Mouse (Mus musculus) skeletal muscle tissue, adult 2 months (tissue): ENCODE measurements at regions not wholly inside any gene's neighbourhood (a gene's known extent, or its start where the extent isn't known, plus 50 kb on each side); places are given as distances from the start of the nearest gene placed in this dataset.
A peak's percentile ranks its signal among the peaks of the same experiment; 100 is the strongest.
"Not testable (repeated sequence)": the region's sequence is repeated elsewhere in the genome, so short reads cannot be mapped to it uniquely, and the experiment has no call there.

Experiments used
- DNase-seq: peaks from one replicate; pipeline ENCODE4 v3.0.0-alpha.2; 2012; ENCODE audit warnings: low read depth, low spot score

DNA sequence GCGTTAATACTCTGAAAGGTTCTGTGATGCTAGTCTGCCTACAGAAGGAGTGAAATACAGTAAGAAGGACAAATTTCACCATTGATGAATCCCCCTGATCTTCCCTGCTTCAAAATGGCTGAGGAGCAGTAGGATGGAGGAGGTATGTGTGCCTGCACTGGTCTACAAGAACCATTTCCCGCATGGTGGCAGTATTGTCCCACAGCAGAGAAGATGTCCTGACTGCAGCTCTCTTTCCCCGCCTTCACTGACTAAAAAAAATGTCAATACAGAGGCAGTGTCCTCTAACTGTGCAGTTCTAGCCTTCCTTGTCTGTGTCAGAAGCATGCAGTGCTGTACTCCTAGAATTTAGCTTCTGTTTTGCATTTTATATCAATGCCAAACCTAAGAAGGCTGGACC is 174.6 kb upstream of the Olfr1324 start:
- not testable (repeated sequence) for DNase-seq

DNA sequence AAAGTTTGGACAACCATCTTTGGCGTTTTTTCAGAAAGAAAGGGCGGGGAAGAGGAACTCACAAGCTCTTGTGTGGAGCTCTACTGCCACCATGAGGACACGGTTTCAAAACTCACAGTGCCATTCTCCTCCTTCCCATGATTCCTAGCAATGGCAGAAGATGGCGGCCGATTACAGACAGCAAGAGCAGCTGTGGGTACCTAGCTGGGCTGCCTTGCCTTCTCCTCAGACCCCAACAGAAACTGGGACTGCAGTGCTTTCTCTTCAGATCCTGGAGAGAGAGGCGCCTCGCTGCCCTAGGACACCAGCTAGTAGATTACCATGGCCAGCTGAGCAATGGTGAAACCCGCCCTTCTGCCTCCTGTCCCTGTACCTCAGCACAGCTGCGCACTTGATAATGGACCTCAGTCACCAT is 174.2 kb upstream of the Olfr1324 start:
- not testable (repeated sequence) for DNase-seq

DNA sequence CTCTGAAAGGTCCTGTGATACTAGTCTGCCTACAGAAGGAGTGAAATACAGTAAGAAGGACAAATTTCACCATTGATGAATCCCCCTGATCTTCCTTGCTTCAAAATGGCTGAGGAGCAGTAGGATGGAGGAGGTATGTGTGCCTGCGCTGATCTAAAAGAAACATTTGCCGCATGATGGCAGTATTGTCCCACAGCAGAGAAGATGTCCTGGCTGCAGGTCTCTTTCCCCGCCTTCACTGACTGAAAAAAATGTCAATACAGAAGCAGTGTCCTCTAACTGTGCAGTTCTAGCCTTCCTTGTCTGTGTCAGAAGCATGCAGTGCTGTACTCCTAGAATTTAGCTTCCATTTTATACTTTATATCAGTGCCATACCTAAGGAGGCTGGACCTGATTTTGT is 172.0 kb upstream of the Olfr1324 start:
- DNase-seq: not testable (repeated sequence)

DNA sequence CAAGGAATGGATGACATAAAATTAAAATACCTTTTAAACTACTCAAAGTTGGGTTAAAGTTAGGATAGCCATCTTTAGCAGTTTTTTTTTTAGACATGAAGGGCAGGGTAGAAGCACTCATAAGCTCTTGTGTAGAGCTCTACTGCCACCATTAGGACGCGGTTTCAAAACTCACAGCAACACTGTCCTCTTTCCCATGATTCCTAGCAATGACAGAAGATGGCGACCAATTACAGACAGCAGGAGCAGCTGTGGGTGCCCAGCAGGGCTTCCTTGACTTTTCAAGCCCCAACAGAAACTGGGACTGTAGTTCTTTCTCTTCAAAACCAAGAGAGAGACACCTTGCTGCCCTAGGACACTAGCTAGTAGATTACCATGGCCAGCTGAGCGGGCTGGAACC is 171.5 kb upstream of the Olfr1324 start:
- DNase-seq: no peak

DNA sequence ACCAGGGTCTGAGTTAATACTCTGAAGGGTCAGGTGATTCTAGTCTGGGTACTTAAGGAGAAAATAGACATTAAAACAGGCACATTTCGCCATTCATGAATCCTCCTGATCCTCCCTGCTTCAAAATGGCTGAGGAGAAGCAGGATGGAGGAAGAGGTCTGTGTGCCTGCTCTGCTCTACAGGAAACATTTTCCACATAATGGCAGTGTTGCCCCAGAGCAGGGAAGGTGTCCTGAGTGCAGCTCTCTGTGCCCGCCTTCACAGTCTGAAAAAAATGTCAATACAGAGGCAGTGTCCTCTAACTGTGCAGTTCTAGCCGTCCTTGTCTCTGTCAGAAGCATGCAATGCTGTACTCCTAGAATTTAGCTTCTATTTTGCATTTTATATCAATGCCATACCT is 169.3 kb upstream of the Olfr1324 start:
- not testable (repeated sequence) for DNase-seq

DNA sequence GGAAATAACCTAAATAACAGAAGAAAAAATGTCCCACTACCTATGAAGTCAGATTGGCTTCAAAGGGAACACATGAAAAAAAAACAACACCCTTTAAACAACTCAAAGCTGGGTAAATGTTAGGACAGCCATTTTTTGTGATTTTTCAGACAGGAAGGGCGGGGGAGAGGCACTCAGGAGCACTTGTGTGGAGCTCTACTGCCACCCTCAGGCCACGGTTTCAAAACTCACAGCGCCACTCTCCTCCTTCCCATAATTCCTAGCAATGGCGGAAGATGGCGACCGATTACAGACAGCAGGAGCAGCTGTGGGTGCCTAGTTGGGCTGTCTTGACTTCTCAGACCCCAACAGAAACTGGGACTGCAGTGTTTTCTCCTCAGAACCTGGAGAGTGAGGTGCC is 168.8 kb upstream of the Olfr1324 start:
- DNase-seq: no peak

DNA sequence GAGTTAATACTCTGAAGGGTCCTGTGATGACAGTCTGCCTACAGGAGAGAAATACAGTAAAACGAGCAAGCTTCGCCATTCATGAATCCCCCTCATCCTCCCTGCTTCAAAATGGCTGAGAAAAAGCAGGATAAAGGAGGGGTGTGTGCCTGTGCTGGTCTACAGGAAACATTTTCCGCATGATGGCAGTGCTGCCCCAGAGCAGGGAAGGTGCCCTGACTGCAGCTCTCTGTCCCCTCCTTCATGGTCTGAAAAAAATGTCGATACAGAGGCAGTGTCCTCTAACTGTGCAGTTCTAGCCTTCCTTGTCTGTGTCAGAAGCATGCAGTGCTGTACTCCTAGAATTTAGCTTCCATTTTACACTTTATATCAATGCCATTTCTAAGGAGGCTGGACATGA is 166.7 kb upstream of the Olfr1324 start:
- not testable (repeated sequence) for DNase-seq

DNA sequence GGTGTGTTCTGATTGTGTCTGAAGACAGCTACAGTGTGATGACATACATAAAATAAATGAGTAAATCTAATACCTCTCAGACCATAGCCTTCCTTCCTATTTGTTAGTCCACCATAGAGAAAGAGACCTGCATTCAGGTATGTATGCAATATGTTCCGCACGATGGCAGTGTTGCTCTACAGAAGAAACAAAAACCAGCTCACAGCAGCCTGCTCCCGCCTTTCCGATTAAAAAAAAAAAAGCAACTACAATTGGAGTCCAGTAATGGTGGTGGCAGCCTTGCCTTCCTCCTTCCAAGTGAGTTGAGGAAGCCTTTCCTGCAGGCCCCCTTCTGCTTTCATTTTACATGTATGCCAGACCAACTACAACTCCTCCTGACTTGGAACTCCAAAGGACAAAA is 163.2 kb upstream of the Olfr1324 start:
- DNase-seq: no peak

DNA sequence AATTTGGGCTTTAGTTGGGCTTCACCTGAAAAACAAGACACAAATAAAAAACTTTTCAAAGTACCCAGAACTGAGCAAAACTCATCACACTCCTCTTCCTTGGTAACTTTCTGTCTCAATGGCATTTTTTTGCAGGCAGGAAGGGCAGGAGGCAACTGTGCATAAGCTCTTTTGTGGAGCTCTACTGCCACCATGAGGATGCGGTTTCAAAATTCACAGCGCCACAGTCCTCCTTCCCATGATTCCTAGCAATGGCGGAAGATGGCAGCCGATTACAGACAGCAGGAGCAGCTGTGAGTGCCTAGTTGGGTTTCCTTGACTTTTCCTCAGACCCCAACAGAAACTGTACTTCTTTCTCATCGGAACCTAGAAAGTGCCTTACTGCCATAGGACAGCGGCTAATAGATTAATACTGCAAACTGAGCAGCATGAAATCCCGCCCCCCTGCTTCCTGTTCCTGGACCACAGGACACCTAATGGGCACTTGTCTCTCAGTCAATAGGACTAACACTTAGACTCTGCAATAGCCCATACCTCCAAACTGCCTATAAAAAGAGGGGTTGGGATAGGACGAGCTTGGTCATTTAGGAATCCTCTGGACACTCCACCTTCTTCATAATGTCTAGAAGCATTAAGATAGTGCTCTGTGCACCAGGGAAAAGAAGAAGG is 162.5 kb upstream of the Olfr1324 start:
- DNase-seq: no peak

DNA sequence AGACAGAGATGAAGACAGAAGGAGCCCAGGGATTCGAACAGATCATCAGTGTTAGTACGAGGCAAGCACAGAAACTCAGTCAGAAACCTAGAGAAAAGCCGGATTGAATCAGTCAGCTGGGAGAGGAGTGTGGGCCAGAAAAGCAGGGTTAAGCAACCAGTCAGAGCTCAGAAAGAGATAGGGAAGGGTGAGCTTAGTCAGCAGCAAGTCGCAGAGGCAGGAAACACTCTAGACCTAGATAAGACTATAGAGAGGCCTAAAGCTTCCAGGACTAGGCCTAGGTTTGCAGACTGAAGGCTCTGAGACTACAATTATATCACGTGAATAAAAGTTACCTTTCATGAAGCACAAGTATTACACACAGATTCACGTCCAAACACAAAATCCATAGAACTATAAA is 160.6 kb upstream of the Olfr1324 start:
- DNase-seq: no peak

DNA sequence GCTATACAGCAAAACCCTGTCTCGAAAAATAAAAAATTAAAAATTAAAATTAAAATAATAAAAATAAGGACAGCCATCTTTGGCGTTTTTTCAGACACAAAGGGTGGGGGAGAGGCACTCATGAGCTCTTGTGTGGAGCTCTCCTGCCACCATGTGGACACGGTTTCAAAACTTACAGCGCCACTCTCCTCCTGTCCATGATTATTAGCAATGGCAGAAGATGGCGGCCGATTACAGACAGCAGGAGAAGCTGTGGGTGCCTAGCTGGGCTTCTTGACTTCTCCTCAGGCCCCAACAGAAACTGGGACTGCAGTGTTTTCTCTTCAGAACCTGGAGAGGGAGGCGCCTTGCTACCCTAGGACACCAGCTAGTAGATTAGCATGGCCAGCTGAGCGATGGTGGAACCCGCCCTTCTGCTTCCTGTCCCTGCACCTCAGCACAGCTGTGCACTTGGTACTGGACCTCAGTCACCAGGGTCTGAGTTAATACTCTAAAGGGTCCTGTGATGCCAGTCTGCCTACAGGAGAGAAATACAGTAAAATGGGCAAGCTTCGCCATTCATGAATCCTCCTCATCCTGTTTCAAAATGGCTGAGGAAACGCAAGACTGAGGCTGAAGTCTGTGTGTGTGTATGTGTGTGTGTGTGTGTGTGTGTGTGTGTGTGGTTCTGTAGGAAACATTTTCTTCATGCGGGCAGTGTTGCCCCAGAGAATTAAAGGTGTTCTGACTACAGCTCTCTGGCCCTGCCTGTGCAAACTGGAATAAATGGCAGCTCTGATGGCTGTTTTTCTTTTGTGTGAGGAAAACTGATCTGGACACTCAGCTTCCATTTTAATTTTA is 155.7 kb upstream of the Olfr1324 start:
- DNase-seq: no peak

DNA sequence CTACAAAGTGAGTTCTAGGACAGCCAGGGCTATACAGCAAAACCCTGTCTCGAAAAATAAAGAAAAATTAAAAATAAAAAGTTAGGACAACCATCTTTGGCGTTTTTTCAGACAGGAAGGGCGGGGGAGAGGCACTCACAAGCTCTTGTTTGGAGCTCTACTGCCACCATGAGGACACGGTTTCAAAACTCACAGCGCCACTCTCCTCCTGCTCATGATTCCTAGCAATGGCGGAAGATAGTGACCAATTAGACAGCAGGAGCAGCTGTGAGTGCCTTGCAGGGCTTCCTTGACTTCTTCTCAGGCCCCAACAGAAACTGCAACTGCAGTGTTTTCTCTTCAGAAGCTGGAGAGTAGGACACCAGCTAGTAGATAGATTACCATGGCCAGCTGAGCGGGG is 151.9 kb upstream of the Olfr1324 start:
- DNase-seq: no peak

DNA sequence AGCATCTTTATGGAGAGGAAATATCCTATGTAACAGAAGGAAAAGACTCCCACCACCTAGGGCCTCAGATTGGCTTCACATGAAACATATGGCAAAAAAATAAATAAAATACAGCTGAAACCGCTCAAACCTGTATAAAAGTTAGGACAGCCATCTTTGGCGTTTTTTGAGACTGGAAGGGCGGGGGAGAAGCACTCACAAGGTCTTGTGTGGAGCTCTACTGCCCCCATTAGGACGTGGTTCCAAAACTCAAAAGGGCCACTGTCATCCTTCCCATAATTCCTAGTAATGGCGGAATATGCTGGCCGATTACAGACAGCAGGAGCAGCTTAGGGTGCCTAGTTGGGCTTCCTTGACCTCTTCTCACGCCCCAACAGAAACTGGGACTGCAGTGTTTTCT is 148.5 kb upstream of the Olfr1324 start:
- no peak for DNase-seq

DNA sequence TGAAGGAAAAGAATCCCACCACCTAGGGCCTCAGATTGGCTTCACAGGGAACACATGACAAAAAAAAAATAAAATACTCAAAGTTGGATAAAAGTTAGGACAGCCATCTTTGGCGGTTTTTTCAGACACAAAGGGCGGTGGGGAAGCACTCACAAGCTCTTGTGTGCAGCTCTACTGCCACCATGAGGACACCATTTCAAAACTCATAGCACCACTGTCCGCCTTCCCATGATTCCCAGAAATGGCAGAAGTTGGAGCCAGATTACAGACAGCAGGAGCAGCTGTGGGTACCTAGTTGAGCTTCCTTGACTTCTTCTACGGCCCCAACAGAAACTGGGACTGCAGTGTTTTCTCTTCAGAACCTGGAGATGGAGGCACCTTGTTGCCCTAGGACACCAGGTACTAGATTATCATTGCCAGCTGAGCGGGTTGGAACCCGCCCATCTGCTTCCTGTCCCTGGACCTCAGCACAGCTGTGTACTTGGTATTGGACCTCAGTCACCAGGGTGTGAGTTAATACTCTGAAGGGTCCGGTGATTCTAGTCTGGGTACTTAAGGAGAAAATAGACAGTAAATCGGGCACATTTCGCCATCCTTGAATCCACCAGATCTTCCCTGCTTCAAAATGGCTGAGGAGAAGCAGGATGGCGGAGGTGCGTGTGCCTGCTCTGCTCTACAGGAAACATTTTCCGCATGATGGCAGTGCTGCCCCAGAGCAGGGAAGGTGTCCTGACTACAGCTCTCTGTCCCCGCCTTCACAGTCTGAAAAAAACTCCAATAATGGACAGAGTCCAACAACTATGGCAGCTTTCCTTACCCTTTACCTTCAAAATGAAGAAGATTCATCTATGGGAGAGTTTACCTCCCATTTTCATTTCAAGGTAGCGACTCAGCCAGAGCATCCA is 144.1 kb upstream of the Olfr1324 start:
- DNase-seq: not testable (repeated sequence)

DNA sequence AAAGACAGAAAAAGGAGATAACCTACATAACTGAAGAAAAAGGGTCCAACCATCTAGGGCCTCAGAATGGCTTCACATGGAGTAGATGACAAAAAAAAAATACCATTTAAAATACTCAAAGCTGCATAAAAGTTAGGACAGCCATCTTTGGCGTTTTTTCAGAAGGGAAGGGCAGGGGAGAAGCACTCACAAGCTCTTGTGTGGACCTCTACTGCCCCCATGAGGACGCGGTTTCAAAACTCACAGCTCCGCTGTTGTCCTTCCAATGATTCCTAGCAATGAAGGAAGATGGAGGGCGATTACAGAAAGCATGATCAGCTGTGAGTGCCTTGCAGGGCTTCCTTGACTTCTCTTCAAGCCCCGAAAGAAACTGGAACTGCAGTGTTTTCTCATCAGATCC is 140.8 kb upstream of the Olfr1324 start:
- no peak for DNase-seq

DNA sequence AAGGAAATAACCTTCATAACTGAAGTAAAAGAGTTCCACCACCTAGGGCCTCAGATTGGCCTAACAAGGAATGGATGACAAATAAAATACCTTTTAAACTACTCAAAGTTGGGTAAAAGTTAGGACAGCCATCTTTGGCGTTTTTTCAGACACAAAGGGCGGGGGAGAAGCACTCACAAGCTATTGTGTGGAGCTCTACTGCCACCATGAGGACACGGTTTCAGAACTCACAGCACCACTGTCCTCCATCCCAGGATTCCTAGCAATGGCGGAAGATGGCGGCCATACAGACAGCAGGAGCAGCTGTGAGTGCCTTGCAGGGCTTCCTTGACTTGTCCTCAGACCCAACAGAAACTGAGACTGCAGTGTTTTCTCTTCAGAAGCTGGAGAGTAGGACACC is 138.0 kb upstream of the Olfr1324 start:
- DNase-seq: no peak

DNA sequence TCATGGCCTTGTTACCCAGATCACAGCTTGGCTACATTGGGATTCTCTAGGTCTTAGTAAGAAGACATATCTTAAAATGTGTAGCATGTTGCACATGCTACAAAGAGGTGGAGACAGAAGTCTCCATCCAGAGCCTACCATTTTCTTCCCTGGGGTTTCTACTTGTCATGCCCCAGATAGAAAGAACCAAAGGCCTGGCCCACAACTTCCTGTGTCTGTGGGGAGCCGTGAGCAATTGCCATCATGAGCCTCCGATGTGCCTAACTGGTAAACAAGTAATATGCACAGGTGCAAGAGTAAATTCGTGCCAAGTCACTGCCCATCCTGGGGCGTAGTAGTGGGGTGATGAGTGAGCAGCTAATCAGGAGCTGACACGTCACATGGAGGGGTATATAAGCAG is 136.7 kb upstream of the Olfr1324 start:
- DNase-seq: not testable (repeated sequence)

DNA sequence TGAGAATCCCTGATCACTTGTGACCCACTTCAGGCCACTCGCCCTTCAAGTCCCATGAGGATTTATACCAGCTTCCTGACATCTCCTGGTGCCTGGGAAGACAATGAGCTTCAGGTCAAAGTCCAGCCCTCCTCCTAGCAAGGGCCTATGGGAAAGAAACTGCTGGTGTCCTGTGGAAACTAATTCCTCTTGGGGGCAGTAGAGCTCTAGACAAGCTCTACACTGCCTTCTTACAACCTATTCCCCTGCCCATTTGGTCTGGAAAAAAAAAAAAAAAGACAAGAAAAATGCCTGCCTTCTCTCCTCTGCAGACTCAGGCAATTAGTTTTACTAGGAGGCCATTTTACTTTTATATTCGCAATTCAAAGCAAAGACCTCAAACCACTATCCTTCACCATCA is 132.6 kb upstream of the Olfr1324 start:
- DNase-seq: no peak

DNA sequence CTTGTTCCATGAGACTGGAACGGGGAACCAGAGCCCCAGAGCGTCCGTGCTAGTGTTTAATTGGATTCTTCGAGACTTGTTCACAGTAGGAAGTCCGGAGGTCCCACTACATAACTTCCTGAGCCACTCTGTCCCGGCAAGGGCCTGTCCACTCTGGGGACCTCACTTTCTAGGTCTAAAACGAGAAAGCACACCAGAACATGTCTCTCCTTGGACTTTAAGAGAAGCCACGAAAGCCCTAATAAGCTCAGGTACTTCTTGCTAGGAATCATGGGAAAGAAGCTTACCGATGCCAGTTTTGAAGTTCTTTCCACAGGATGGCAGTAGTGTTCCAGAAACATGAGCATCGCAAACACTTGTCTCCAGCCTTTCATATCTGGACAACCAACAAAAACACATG is 122.0 kb upstream of the Olfr1324 start:
- no peak for DNase-seq

DNA sequence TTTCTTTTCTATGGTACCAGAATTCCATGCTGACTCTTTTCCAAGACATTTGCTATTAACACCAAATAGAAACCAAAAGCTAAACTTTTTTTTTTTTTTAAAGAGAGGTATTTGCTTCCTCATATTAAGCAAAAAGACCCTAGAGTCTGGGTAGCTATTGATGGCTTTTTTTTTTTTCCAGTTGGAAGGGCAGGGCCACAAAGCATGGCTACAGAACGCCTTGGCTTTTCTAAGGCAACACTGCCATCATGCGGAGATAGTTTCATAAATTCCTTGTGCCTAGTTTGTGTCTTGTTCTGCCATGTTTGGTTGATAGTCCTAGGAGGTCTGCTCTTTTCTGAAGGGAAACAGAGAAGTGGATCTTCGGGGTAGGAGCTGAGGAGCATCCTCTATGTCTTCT is 121.4 kb upstream of the Olfr1324 start:
- no peak for DNase-seq

DNA sequence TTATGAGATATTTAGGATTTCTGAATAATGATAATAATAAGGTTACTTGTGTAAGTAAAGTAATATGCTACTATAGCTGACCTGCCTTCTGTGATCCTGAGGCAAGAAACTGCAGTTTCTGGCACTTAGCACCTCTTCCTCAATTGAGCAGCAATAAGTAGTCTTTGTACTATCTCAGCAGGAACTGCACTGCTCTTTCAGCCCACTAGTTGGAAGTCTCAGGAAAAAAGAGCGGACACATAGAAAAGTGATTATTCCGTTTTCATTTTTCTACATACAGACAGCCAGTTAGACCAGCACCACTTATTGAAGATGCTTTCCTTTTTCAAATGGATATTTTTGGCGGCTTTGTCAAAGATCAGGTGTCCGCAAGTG is 109.5 kb upstream of the Olfr1324 start:
- not testable (repeated sequence) for DNase-seq

DNA sequence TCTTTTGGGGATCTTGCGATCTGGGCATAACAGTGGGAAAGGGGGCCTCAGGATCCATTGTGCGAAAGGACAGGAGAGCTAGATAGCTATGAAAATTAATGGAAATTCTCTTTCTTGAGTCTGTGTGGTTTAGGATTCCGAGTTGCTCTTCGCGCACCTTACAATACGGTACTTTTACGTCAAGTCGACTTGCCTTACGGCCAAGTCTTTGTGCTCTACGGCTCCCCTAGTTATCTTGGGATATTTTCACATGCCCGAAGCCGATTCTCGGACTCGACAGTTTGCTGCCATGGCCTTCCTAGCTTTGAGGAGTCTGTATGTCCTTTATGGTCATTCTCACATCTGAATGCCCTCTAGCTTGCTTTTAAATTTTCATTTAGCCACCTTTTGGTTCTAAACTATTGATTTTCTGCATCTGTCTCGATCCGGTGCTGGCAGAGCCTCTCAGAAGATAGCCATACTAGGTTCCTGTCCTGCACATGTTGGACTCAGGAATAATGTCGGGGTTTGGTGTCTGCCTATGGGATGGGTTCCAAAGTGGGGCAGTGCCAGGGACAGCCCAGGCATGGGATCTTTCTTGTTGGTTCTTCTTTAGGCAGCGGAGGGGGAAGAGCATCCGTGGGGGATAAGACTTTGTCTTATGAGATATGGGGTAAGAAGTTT is 109.0 kb upstream of the Olfr1324 start:
- peak; percentile 55 for DNase-seq
